Comparison of ENCODE assay signal across 1 mouse cellular context in the genomic region with DNA sequence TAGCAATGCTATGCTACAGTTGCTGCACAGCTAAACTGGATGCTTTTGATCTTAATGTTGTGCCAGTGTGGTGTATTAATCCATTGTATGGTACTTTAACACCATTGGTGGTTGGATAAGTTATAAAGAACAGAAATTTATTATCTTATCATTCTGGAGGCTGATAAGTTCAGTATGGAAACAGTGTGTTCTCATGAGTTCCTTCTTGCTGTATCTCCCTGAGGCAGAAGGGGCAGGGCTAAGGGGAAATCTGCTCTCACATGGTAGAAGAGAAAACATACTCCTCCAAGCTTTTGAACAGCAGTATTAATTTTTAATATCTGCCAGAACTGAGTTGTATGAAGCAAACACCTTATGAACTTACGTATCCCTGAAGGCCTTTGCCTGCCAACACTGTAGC.
A peak's percentile ranks its signal among the peaks of the same experiment; 100 is the strongest.
TF ChIP-seq lines count a peak whose summit lies in the region.

No protein-coding gene starts in this region.

TF ChIP-seq in MEL, 35 proteins besides CTCF, POLR2A, EP300 and RAD21 (continued from another document):
- TF ChIP-seq CHD2 (IDR thresholded peaks at IDR 0.05; ENCODE audit: low read length) (no peak), BHLHE40 (IDR thresholded peaks at IDR 0.05; ENCODE audit: borderline replicate concordance, low read depth, low read length) (no peak), GATA1 (IDR thresholded peaks at IDR 0.05; ENCODE audit: low read depth, low read length) (peak; percentile 90), UBTF (IDR thresholded peaks at IDR 0.05; ENCODE audit: borderline replicate concordance, insufficient read depth, low read depth, low read length) (no peak), MXI1 (IDR thresholded peaks at IDR 0.05; ENCODE audit: low read depth, low read length) (0 out of 2 replicates have a peak, but pooled peaks have one; percentile 33), TAL1 (IDR thresholded peaks at IDR 0.05; ENCODE audit: low read length) (peak; percentile 18; the same call in 1 of the 2 replicates), MYC (IDR thresholded peaks at IDR 0.05; ENCODE audit: low read depth, low read length) (0 out of 2 replicates have a peak, but pooled peaks have one; percentile 43), JUND (IDR thresholded peaks at IDR 0.05; ENCODE audit: low read depth, low read length) (no peak)
TF ChIP-seq in MEL: peak in this region for 8.
